Mouse (Mus musculus): Measurements from ENCODE around the gene Tpbgl. TPM values are rescaled to one million over a fixed set of nuclear protein-coding genes. Genes with fewer than 3 reads are reported as not detected.
A peak's percentile ranks its signal among the peaks of the same experiment; 100 is the strongest.

Gene Tpbgl
- polyA plus RNA-seq, 1 experiment from 2014 or later: 3.8 TPM

GRCm38 (mm10) chr7:99593868-99594803, 32.8 kb downstream of the Tpbgl start:
- Histone ChIP-seq H3K9me3 (no peaks in the 10 kb centered on the region), H3K4me3 (no peak overlapping the region), H3K36me3 (peaks cover 86% of the 10 kb centered on the region), H3K4me2 (no peak overlapping the region), H3K27me3 (no peaks in the 10 kb centered on the region), H3K9ac (no peak overlapping the region), H3K27ac (replicated peaks) (no peak overlapping the region), H3K4me1 (replicated peaks) (no peaks in the 10 kb centered on the region)
- no peak for ATAC-seq (ENCODE audit: low read depth)
- 94% methylated on average over 15 of the region's 15 CpGs for WGBS

GRCm38 (mm10) chr7:99592669-99593068, 34.2 kb downstream of the Tpbgl start:
- peaks cover 83% of the 10 kb centered on the region for H3K36me3 ChIP-seq
- H3K9me3 ChIP-seq: no peaks in the 10 kb centered on the region
- H3K4me1 ChIP-seq (replicated peaks): no peaks in the 10 kb centered on the region
- no peak overlapping the region for H3K4me2 ChIP-seq
- no peak overlapping the region for H3K4me3 ChIP-seq
- WGBS: 98% methylated on average over 3 of the region's 3 CpGs
- ATAC-seq (ENCODE audit: low read depth): no peak
- no peaks in the 10 kb centered on the region for H3K27me3 ChIP-seq
- H3K27ac ChIP-seq (replicated peaks): no peak overlapping the region
- no peak overlapping the region for H3K9ac ChIP-seq

GRCm38 (mm10) chr7:99590646-99591045, 36.3 kb downstream of the Tpbgl start:
- no peak for ATAC-seq (ENCODE audit: low read depth)
- WGBS: 44% methylated on average over 5 of the region's 5 CpGs
- peaks cover 17% of the 10 kb centered on the region for H3K4me1 ChIP-seq (replicated peaks)
- no peaks in the 10 kb centered on the region for H3K27me3 ChIP-seq
- H3K27ac ChIP-seq (replicated peaks): no peak overlapping the region
- H3K4me2 ChIP-seq: no peak overlapping the region
- no peak overlapping the region for H3K9ac ChIP-seq
- no peak overlapping the region for H3K4me3 ChIP-seq
- H3K9me3 ChIP-seq: no peaks in the 10 kb centered on the region
- peaks cover 75% of the 10 kb centered on the region for H3K36me3 ChIP-seq

- H3K27me3 ChIP-seq: no peaks in the 10 kb centered on the region
- peak; percentile 38; the same call in 1 of the 2 replicates for ATAC-seq (ENCODE audit: low read depth)
- WGBS: 6% methylated on average over 3 of the region's 3 CpGs
- H3K9ac ChIP-seq: no peak overlapping the region
- H3K9me3 ChIP-seq: no peaks in the 10 kb centered on the region
- H3K4me2 ChIP-seq: no peak overlapping the region
- no peak overlapping the region for H3K27ac ChIP-seq (replicated peaks)
- H3K4me1 ChIP-seq (replicated peaks): peaks cover 17% of the 10 kb centered on the region
- H3K36me3 ChIP-seq: peaks cover 74% of the 10 kb centered on the region
- no peak overlapping the region for H3K4me3 ChIP-seq
These were observed 36.8 kb downstream of the Tpbgl start for GRCm38 (mm10) chr7:99590064-99590463.

- Histone ChIP-seq H3K27me3 (no peaks in the 10 kb centered on the region), H3K9ac (no peak overlapping the region), H3K4me3 (no peak overlapping the region), H3K4me2 (no peak overlapping the region), H3K4me1 (replicated peaks) (peaks cover 38% of the 10 kb centered on the region), H3K27ac (replicated peaks) (peak overlapping the region; percentile 42), H3K36me3 (peaks cover 52% of the 10 kb centered on the region), H3K9me3 (no peaks in the 10 kb centered on the region)
- no peak for ATAC-seq (ENCODE audit: low read depth)
- WGBS: 82% methylated on average over 8 of the region's 8 CpGs
These were observed 40.9 kb downstream of the Tpbgl start for GRCm38 (mm10) chr7:99585976-99586375.

- Histone ChIP-seq H3K4me1 (replicated peaks) (peaks cover 60% of the 10 kb centered on the region), H3K4me3 (no peak overlapping the region), H3K4me2 (no peak overlapping the region), H3K36me3 (peaks cover 45% of the 10 kb centered on the region), H3K9me3 (no peaks in the 10 kb centered on the region), H3K27me3 (no peaks in the 10 kb centered on the region), H3K9ac (no peak overlapping the region), H3K27ac (replicated peaks) (no peak overlapping the region)
- WGBS: 88% methylated on average over 5 of the region's 5 CpGs
- ATAC-seq (ENCODE audit: low read depth): no peak
These were observed 43.3 kb downstream of the Tpbgl start for GRCm38 (mm10) chr7:99583625-99584024.

- no peaks in the 10 kb centered on the region for H3K9me3 ChIP-seq
- no peak overlapping the region for H3K9ac ChIP-seq
- no peaks in the 10 kb centered on the region for H3K27me3 ChIP-seq
- peak overlapping the region; percentile 34; the same call in 1 of the 2 replicates for H3K27ac ChIP-seq (replicated peaks)
- 26% methylated on average over 4 of the region's 4 CpGs for WGBS
- H3K4me3 ChIP-seq: no peak overlapping the region
- H3K4me2 ChIP-seq: no peak overlapping the region
- peaks cover 63% of the 10 kb centered on the region for H3K4me1 ChIP-seq (replicated peaks)
- no peak for ATAC-seq (ENCODE audit: low read depth)
- H3K36me3 ChIP-seq: peaks cover 38% of the 10 kb centered on the region
These were observed 44.0 kb downstream of the Tpbgl start for GRCm38 (mm10) chr7:99582867-99583266.

- Histone ChIP-seq H3K27ac (replicated peaks) (peak overlapping the region; percentile 34; the same call in 1 of the 2 replicates), H3K27me3 (no peaks in the 10 kb centered on the region), H3K4me1 (replicated peaks) (peaks cover 63% of the 10 kb centered on the region), H3K4me2 (no peak overlapping the region), H3K9me3 (no peaks in the 10 kb centered on the region), H3K36me3 (peaks cover 32% of the 10 kb centered on the region), H3K9ac (no peak overlapping the region), H3K4me3 (no peak overlapping the region)
- WGBS: 52% methylated on average over 7 of the region's 7 CpGs
- no peak for ATAC-seq (ENCODE audit: low read depth)
These were observed 44.6 kb downstream of the Tpbgl start for GRCm38 (mm10) chr7:99582306-99582705.

- Histone ChIP-seq H3K9ac (no peak overlapping the region), H3K4me3 (no peak overlapping the region), H3K27me3 (no peaks in the 10 kb centered on the region), H3K36me3 (peaks cover 20% of the 10 kb centered on the region), H3K27ac (replicated peaks) (peak overlapping the region; percentile 67), H3K4me2 (peak overlapping the region; percentile 40), H3K9me3 (no peaks in the 10 kb centered on the region), H3K4me1 (replicated peaks) (peaks cover 47% of the 10 kb centered on the region)
- ATAC-seq (ENCODE audit: low read depth): no peak
- WGBS: 54% methylated on average over 6 of the region's 6 CpGs
These were observed 46.7 kb downstream of the Tpbgl start for GRCm38 (mm10) chr7:99580247-99580646.

- WGBS: 9% methylated on average over 16 of the region's 16 CpGs
- H3K36me3 ChIP-seq: peaks cover 16% of the 10 kb centered on the region
- peak overlapping the region; percentile 40 for H3K4me2 ChIP-seq
- peak overlapping the region; percentile 52 for H3K9ac ChIP-seq
- peak overlapping the region; percentile 67 for H3K27ac ChIP-seq (replicated peaks)
- H3K4me3 ChIP-seq: no peak overlapping the region
- peak; percentile 48; the same call in 1 of the 2 replicates for ATAC-seq (ENCODE audit: low read depth)
- H3K9me3 ChIP-seq: no peaks in the 10 kb centered on the region
- peaks cover 47% of the 10 kb centered on the region for H3K4me1 ChIP-seq (replicated peaks)
- no peaks in the 10 kb centered on the region for H3K27me3 ChIP-seq
These were observed 47.3 kb downstream of the Tpbgl start for GRCm38 (mm10) chr7:99579491-99580190.

GRCm38 (mm10) chr7:99578246-99578645, 48.7 kb downstream of the Tpbgl start:
- H3K9me3 ChIP-seq: no peaks in the 10 kb centered on the region
- 57% methylated on average over 3 of the region's 3 CpGs for WGBS

More at GRCm38 (mm10) chr7:99578246-99578645, 48.7 kb downstream of the Tpbgl start:
- Histone ChIP-seq H3K27ac (replicated peaks) (no peak overlapping the region), H3K27me3 (no peaks in the 10 kb centered on the region), H3K4me1 (replicated peaks) (peaks cover 50% of the 10 kb centered on the region), H3K4me2 (no peak overlapping the region), H3K36me3 (peaks cover 3% of the 10 kb centered on the region; the same call in 1 of the 2 replicates), H3K4me3 (no peak overlapping the region), H3K9ac (no peak overlapping the region)
- no peak for ATAC-seq (ENCODE audit: low read depth)

Measured in neural tube, embryonic 13.5 days (tissue).